Mouse (Mus musculus) c-Kit-positive CD71-positive TER-119-positive erythroid progenitor cells, embryonic 14.5 days (primary cell): ENCODE data around the gene Hdac8.

Source experiments
- DNase-seq: peaks from one replicate; pipeline ENCODE4 v3.0.0-alpha.2; 2013; ENCODE audit warnings: low spot score

Gene Hdac8

DNA sequence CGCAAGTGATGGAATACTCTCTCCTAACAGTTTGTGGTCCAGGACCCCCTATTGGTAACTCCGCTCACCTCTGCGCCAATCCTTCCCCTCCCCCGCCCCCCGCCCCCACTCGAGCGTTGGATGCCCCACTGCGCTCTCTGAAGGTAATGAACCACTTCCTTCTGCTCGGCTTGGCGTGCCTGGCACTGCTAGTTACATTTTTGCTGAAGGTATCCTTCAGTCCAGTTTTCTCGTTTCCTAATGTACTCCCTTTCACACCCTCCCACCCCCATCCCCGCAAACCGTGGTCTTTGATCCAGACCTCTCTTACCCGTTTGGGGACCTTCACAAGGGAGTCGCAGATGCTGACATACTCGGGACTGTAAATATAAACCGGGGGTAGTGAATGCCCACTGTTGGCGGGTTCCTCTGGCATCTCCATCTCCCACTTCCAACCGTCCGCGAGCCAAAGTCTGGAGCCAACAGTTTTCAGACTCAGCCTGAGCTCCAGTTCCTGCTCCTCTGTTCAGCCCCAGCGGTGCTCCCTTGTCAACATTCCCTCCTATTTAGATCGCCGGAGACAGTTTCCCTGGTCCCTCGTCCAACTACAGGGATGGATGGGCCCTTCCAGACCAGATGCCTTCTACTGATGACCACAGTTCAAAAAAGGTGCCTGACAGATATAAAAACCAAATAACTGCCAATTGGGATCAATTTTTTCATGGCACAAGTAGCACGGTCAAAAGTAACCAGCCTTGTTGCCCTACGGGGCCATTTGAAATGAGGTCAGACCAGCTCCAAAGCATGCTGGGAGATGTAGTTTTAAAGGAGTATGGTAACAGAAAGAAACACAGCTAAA is at the start of gene Hdac8:
Hdac8 (minus strand) TSS at position 716 of the 838 bp plus-strand sequence.
- peak; percentile 55 for DNase-seq

- DNase-seq: no peak
Measured at GRCm38 (mm10) chrX:102509205-102509604, 4.0 kb upstream of the Hdac8 start.

DNA sequence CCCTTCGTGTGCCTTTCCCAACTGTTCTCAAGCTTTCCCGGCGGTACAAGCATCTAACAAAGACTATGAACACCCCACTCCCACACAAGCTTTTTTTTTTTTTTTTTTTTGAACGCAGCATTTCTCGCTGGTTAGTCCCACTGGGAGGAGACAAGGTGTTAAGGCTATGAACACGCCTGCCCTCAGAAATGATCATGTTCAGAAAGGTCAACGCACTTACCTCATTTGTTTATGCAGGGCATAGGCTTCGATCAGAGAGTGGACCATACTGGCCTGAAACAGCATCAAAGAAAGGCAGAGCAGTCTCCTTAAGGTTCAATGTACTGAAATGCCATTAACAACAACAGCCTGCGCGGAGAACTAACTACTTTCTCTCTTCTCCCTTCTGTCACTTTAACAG is 980 bp downstream of the Hdac8 start:
- DNase-seq: no peak

DNA sequence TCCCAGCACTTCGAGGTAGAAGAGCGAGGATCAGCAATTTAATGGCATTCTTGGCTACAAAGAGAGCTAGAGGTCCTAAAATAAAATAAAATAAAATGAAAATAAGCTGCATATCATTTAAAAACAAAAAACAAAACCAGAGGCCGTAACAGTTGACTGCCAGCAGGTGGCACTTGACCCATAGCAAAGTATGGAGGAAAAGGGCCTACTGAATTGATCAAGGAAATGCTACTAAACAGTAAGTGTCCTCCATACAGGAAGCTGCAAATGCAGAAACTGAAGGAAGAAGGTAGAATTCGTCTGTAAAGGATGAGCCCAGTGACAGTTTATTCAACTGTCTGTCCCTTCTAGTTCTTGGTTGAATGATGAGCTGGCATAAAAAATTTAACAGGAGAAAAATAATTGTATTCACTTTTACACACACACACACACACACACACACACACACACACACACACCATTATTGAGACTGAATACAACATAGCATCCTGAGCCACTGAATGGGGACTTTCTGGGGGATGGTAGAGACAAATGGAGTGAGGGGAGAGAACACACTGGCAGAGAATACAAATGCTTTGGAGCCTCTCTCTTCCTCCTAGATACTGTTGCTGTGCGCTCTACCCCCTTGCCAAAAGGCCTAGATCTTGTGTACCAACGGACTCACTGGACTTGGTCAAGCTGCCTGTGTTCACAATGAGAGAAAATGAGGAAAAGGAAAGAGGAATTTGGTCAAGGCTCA is 11.0 kb downstream of the Hdac8 start:
- no peak for DNase-seq

DNA sequence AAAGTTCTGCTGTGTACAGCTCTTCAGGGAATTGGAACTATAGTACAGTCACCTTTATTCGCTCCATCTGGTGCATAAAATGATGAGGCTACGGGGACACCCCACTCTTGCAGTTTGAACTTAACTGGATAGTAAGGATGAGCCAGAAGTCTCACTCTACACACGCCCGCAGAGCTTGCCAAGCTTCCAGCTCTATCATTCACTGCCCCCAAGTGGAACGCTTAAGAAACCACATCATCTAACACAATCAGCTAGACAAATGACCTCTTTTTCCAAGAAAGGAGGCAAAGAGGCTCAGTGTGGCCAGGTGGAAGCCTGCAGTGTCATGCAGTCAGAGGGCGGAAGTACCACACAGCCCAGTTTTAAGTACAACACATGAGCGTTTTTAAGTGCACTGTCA is 19.6 kb downstream of the Hdac8 start:
- DNase-seq: no peak

DNA sequence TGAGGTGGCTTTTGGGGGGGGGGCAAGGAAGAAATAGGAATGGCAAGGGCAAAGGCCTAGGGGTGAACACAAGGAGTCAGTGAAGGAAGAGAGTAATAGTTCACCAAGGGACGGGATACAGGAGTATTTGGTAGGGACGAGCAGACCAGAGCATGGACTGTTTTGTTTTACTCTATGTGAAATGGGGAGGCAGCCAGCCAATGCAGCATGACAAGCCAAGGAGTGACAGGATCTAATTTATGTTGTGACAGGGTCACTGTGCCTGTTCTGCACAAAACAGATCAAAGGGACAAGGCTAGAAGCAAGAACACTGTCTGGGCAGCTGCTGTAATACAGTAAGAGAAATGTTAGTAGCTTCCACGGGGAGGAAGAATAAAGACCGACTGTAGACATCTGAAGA is 25.5 kb downstream of the Hdac8 start:
- DNase-seq: no peak

- peak; percentile 54 for DNase-seq
Measured at GRCm38 (mm10) chrX:102478965-102479364, 26.2 kb downstream of the Hdac8 start.

- peak; percentile 8 for DNase-seq
Measured at GRCm38 (mm10) chrX:102478481-102478880, 26.7 kb downstream of the Hdac8 start.

DNA sequence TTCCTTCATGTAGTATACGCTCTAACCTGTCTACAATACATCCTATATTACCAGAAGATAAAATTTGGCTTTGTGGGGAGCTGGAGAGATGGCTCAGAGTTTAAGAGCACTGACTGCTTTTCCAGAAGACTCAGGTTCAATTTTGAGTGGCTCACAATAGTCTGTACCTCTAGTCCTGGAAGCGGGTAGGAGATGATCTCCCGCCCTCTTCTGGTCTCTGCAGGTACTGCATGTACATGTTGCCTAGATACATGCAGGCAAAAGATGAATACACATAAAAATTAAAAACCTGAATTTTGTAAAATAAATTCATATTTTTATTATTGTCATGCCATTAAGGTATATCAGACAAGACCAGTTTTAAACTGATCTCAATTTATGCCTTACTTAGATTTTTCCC is 28.4 kb downstream of the Hdac8 start:
- peak; percentile 47 for DNase-seq

DNA sequence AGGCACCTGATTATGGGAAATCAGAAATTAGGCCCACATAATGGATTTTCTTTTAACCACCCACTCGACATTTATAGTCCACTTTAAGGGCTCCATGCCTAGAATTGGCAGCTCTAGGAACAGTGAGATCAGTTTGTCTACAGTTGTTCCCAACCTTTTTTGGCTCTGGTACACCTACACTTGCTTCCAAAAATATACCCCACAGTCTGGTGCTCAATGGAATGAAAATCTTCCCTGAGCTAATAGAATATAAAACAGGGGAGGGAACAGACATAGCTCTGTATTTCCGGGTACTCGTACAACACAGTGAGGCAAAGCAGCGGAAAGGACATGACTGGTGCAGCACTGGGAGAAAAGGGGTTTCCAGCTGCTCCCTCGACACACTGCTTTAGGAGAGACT is 29.6 kb downstream of the Hdac8 start:
- no peak for DNase-seq

DNA sequence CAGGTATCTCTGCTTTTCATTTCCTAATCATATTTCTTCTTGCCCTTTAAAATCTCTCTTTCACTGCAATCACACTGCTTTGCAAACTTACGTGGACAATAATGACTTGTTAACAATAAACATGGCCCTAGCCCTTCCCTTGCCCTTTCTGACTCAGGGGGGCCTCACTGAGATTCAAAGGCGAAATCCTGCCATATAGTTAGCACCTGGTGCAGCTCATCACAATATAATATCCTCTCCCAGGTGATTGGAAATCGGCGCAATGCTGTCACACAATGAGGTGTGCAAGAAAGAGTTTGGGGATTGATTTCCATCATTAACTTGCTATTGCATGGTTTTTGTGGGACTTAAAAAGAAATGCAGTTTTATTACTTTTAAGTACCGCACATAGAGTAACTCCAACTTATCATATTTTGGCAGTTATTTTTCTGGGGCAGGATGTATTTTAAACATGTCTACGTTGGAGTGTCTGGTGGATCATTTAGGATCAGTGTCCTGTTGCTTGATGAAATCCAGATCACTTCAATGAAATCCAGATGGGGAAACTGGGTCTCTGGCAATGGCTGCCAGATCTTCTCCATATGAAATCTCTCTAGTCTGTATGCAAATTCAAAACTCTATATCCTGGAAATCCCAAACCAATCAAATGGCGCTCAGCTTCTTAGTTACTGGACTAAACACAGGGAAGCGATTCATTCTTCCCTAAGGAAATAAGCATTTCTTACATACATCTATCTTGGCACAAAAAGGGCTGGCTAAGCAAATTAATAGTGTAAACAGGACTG is 86.6 kb downstream of the Hdac8 start:
- no peak for DNase-seq

DNA sequence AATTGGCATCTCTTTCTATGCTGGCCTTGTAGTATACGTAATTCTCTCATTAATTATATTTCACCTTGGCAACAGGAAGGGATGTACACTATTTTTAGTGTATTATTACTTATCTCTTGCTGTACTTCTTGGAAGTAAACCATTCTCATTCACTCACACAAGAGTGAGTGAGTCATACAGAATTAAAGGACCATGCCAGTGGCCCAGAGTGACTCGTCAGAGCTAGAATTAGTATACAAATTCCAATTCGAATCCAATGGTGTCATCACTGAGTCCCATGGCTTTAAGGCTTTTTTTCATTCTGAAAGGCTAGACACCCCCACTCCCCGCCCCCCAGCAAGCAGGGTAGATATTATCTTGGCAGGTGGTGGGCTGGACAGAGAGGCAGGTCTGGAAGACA is 88.2 kb downstream of the Hdac8 start:
- DNase-seq: no peak

- DNase-seq: no peak
Measured at GRCm38 (mm10) chrX:102416386-102416785, 88.8 kb downstream of the Hdac8 start.

- DNase-seq: no peak
Measured at GRCm38 (mm10) chrX:102384765-102385164, 120.4 kb downstream of the Hdac8 start.

DNA sequence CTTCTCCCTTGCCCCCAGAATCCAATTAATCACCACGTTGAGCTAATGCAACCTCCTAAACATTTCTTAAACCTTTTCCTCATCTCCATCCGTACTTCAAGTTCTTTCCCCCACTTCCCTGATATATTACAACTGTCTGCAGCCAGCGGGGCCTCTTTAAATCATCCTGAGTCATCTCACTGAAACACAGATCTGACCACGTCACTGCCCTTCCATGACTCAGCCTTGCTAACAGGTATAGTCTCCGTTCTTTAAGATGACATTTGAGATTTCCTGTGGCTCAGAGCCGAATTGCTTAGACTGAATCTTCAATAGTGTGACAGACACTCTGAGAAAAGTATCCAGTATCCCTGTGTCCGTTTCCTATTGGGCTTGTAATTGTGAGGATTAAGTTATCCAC is 122.0 kb downstream of the Hdac8 start:
- DNase-seq: no peak

DNA sequence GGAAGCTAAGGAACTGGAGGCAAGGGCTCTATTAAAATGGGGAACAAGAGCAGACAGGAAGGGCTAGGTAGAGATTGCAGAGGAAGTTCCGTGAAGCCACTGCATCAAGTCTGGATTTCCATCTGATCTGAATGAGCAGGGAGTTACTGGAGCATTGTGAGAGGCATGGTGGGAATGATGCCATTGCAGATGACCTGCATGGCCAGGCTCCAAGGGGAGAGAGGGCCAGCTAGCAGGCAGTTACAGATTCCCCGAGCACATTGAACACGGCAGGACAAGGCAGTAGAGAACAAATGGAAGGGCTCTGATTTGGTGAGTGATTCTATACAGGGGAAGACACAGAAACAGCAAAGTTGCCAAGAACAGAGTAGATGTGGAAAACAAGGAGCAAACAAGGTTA is 138.6 kb downstream of the Hdac8 start:
- no peak for DNase-seq

DNA sequence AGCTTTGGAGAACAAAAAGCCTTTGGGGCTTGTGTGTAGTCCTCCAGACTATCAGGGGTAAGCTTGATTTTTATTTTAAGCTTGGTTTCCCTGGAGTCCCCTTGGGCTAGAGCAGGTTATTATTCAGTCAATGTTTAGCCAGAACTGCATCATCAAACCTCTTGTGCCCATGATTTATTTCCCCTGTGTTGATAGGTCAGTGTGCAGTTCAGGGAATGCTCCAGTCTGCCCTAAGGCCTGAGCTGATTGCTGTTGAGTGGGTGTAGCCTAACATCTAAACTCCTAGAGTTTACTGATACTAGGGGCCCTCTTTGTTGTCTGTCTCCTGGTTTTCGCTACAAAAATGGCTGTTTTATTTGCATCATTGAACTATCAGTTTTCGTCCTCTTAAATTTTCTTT is 142.9 kb downstream of the Hdac8 start:
- DNase-seq: no peak

GRCm38 (mm10) chrX:102353412-102353811 is 151.7 kb downstream of the Hdac8 start:
- no peak for DNase-seq

GRCm38 (mm10) chrX:102349843-102350731 is 155.1 kb downstream of the Hdac8 start:
- no peak for DNase-seq

DNA sequence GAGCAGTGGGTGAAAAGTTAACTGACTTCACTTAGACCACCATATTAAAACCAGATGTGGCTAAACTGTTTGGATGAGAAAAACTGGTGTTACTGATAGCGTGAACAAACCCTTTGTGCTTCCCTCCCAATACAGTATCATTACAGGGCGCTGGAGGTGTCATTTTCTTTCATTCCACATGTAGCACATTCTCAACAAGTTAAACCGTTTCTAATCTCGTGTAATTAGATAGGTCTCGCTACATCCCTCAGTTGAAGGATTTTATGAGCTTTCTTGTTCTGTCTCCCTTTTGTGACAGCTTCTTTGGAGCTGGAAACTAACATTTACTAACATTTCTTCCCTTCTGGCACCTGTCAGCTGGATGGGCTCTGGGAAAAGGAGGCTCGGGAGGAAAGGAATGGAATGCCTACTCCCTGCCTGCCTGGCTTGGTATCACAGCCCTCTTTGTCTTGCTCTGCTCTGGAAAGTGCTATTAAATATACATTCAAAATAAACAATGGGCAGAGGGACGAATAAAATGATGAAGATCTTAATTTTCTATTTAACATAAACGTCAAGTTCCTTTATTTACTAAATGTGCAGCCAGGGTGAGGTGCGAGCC is 156.2 kb downstream of the Hdac8 start:
- no peak for DNase-seq

- DNase-seq: no peak
Measured at GRCm38 (mm10) chrX:102341688-102342087, 163.5 kb downstream of the Hdac8 start.
